Mouse (Mus musculus) ES-Bruce4 (cell line): ENCODE results near the gene Lekr1. TPM values are rescaled to one million over a fixed set of nuclear protein-coding genes. Genes with fewer than 3 reads are reported as not detected.

Experiments
- H3K27ac ChIP-seq: 2 replicates; pipeline ENCODE4 v1.5.1; 2012; ENCODE audit warnings: low read length, inconsistent platforms; ENCODE audit not compliant: insufficient read depth
- H3K27me3 ChIP-seq: 2 replicates; pipeline ENCODE4 v1.6.1; 2012; ENCODE audit warnings: mild to moderate bottlenecking, low read length, inconsistent platforms; ENCODE audit not compliant: control insufficient read depth, poor library complexity, insufficient read depth, severe bottlenecking
- H3K36me3 ChIP-seq: 2 replicates; pipeline ENCODE4 v1.6.1; 2012; ENCODE audit warnings: inconsistent platforms, mild to moderate bottlenecking, low read length, moderate library complexity; ENCODE audit not compliant: control insufficient read depth, poor library complexity, insufficient read depth, severe bottlenecking
- H3K4me1 ChIP-seq: one replicate; pipeline ENCODE4 v1.8.1; 2011; ENCODE audit warnings: low read length; ENCODE audit not compliant: control insufficient read depth, insufficient read depth
- H3K4me3 ChIP-seq: 2 replicates; pipeline ENCODE4 v1.5.1; 2011; ENCODE audit warnings: low read depth, mild to moderate bottlenecking, low read length
- H3K9ac ChIP-seq: 2 replicates; pipeline ENCODE4 v1.6.1; 2012; ENCODE audit warnings: low read depth, mild to moderate bottlenecking, inconsistent platforms; ENCODE audit not compliant: poor library complexity, severe bottlenecking
- H3K9me3 ChIP-seq: replicated peaks from 2 replicates; pipeline ENCODE4 v1.6.1; 2012; ENCODE audit warnings: mild to moderate bottlenecking, low read length, inconsistent platforms; ENCODE audit not compliant: control insufficient read depth, poor library complexity, insufficient read depth, severe bottlenecking
- CTCF ChIP-seq: IDR thresholded peaks from one replicate; pipeline ENCODE4 v1.8.1; 2011; ENCODE audit warnings: low read depth, low read length
- EP300 ChIP-seq: IDR thresholded peaks from 2 replicates; pipeline ENCODE4 v1.6.1; 2011; ENCODE audit warnings: low read depth, low read length; ENCODE audit not compliant: insufficient read depth
- POLR2A ChIP-seq: IDR thresholded peaks from one replicate; pipeline ENCODE4 v1.8.1; 2011; ENCODE audit warnings: low read length; ENCODE audit not compliant: insufficient read depth
- polyA plus RNA-seq: library from polyadenylated mRNA; stranded (reverse); fragments of >200 nt; gene quantifications from 2 replicates; pipeline ENCODE4 v1.2.4, GENCODE M21; 2011; ENCODE audit warnings: low read depth; ENCODE audit not compliant: missing spikeins, insufficient read depth, insufficient read length

The Lekr1 gene
- polyA plus RNA-seq, 1 experiment: 2.4 TPM

DNA sequence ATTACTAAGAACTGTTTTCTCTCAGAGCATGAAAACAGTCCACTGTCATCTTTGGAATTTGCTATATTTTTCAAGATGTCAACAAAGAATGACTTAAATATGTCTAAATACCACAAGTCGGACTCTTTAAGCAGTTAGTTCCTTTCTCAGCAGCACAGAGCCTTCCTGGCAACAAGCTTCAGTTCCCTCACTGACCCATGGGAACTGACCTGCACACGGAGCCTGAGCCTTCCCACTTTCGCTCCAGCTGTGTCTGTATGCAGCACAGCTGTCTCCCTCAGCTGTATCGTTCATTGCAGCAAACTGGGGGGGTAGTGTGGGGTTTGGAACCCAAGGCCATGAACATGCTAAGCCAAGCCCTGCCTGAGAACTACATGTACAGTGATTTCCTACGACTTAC lies 136.8 kb downstream of the Lekr1 start:
- TF ChIP-seq POLR2A (no peak), CTCF (no peak), EP300 (no peak)
- Histone ChIP-seq H3K4me1 (no peaks in the 10 kb centered on the region), H3K27me3 (no peaks in the 10 kb centered on the region), H3K9me3 (no peaks in the 10 kb centered on the region), H3K27ac (no peak overlapping the region), H3K4me3 (no peak overlapping the region), H3K36me3 (no peaks in the 10 kb centered on the region), H3K9ac (no peak overlapping the region)

DNA sequence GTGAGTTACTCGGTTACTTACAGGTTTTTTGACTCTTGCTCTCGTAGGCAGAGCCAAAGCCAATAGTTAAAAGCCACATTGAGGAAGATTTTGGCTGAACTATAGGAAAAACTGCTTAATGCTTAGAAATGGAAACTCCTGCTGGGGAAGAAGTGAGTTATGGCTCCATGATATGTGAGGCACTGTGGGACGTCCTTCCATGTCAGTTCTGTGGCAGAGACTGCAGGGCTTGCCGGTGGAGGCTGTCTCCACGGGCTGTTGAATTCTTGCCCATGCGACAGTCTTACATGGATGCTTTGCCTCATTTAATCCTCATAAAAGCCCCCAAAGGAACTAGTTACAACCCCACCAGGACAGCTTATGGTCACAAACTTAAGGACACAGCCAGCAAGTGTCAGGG lies 148.9 kb downstream of the Lekr1 start:
- TF ChIP-seq CTCF: no peak
- no peak for TF ChIP-seq EP300
- no peak for TF ChIP-seq POLR2A
- no peak overlapping the region for H3K9ac ChIP-seq

GRCm38 (mm10) chr3:65816012-65816411 lies 150.0 kb downstream of the Lekr1 start:
- no peaks in the 10 kb centered on the region for H3K36me3 ChIP-seq
- H3K4me1 ChIP-seq: no peaks in the 10 kb centered on the region
- no peak overlapping the region for H3K9ac ChIP-seq
- H3K9me3 ChIP-seq: no peaks in the 10 kb centered on the region
- H3K27me3 ChIP-seq: no peaks in the 10 kb centered on the region
- no peak for TF ChIP-seq CTCF
- no peak for TF ChIP-seq POLR2A
- H3K27ac ChIP-seq: no peak overlapping the region
- H3K4me3 ChIP-seq: no peak overlapping the region

More for the DNA sequence above, 148.9 kb downstream of the Lekr1 start:
- no peak overlapping the region for H3K4me3 ChIP-seq
- H3K36me3 ChIP-seq: no peaks in the 10 kb centered on the region
- H3K27me3 ChIP-seq: no peaks in the 10 kb centered on the region
- no peak overlapping the region for H3K27ac ChIP-seq
- no peaks in the 10 kb centered on the region for H3K4me1 ChIP-seq
- no peaks in the 10 kb centered on the region for H3K9me3 ChIP-seq

DNA sequence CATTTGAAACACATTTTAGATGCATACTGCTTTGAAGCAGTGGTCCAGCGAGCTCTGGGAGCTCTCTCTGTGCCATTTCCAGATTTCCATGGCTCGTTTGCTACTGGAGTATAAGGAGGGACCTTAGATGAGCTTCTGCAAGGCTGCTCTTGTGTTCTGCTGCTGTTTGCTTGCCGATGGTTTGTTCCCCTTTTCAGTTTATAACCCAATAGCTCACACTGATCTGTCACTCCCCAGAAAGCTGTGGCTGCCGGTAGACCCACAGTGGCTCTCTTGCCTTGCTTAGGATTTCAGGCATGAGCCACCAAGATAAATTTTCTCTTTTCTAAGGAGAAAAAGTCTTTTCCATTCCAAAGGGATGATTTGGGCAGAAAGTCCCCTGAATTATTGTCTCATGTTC lies 152.6 kb downstream of the Lekr1 start:
- no peaks in the 10 kb centered on the region for H3K9me3 ChIP-seq
- no peaks in the 10 kb centered on the region for H3K4me1 ChIP-seq
- TF ChIP-seq CTCF: no peak
- no peak for TF ChIP-seq EP300
- TF ChIP-seq POLR2A: no peak
- H3K27me3 ChIP-seq: no peaks in the 10 kb centered on the region
- H3K4me3 ChIP-seq: no peak overlapping the region
- no peak overlapping the region for H3K9ac ChIP-seq
- H3K27ac ChIP-seq: no peak overlapping the region
- H3K36me3 ChIP-seq: no peaks in the 10 kb centered on the region

GRCm38 (mm10) chr3:65819841-65820240 lies 153.8 kb downstream of the Lekr1 start:
- no peak overlapping the region for H3K4me3 ChIP-seq
- H3K27me3 ChIP-seq: no peaks in the 10 kb centered on the region
- H3K9ac ChIP-seq: no peak overlapping the region
- no peak overlapping the region for H3K27ac ChIP-seq
- no peak for TF ChIP-seq CTCF
- TF ChIP-seq EP300: no peak
- H3K9me3 ChIP-seq: no peaks in the 10 kb centered on the region
- no peaks in the 10 kb centered on the region for H3K36me3 ChIP-seq
- H3K4me1 ChIP-seq: peaks cover 2% of the 10 kb centered on the region

- TF ChIP-seq POLR2A (no peak), CTCF (no peak)
- Histone ChIP-seq H3K9ac (no peak overlapping the region), H3K4me1 (peaks cover 2% of the 10 kb centered on the region), H3K27ac (0 out of 2 replicates have a peak overlapping the region, but pooled peaks have one; percentile 11), H3K4me3 (no peak overlapping the region), H3K9me3 (no peaks in the 10 kb centered on the region), H3K36me3 (no peaks in the 10 kb centered on the region), H3K27me3 (no peaks in the 10 kb centered on the region; the same call in 1 of the 2 replicates)
Measured at GRCm38 (mm10) chr3:65824886-65825285, 158.9 kb downstream of the Lekr1 start.

DNA sequence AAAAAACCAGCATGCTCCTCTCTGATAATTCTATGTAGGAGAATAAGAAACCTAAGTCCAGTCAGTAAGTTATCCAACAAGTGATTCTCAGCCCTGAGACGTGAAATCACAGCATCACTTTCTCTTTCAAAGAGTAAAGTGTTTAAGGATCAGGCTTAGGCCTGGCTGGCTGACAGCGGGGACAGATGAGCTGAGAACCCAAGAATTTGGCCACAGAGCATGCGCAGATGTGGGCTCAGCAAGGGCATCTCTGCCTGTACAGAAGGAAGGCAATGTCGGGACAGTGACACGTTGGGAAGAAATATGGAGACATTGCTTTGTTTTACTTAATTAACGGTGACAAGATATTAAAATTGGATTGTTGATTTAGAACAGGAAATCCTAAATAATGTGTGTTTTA lies 160.7 kb downstream of the Lekr1 start:
- H3K9me3 ChIP-seq: no peaks in the 10 kb centered on the region
- H3K4me3 ChIP-seq: no peak overlapping the region
- TF ChIP-seq EP300 (no peak), CTCF (no peak), POLR2A (no peak)
- no peaks in the 10 kb centered on the region for H3K36me3 ChIP-seq
- no peak overlapping the region for H3K27ac ChIP-seq
- peaks cover 2% of the 10 kb centered on the region for H3K4me1 ChIP-seq
- no peaks in the 10 kb centered on the region; the same call in 1 of the 2 replicates for H3K27me3 ChIP-seq
- H3K9ac ChIP-seq: no peak overlapping the region
